Mouse (Mus musculus) layer of hippocampus, postnatal 14 days (tissue): ENCODE measurements around the gene Ermard. TPM values are rescaled to one million over a fixed set of nuclear protein-coding genes. Genes with fewer than 3 reads are reported as not detected.
"Not testable (repeated sequence)": the region's sequence is repeated elsewhere in the genome, so short reads cannot be mapped to it uniquely, and the experiment has no call there.

ENCODE experiments used
- DNase-seq, 2 experiments: peaks; one replicate each; pipeline ENCODE4 v3.0.0; 2021 to 2022; ENCODE audit warnings: low spot score in 2 of 2, mixed read lengths in 1 of 2
- long read RNA-seq, 2 experiments: library from polyadenylated mRNA; stranded (forward); transcript quantifications; one replicate each; pipeline ENCODE4 v2.0.0; 2021
- total RNA-seq, 2 experiments: library from RNA; stranded (reverse); gene quantifications; 2 replicates each; pipeline ENCODE4 v1.2.3; 2021

The Ermard gene
- total RNA-seq: 10 to 100 TPM; 62.2 to 64.7 TPM
- long read RNA-seq, experiment 1, partial matches to known transcripts: 2 of 16 reads
- long read RNA-seq, experiment 1, other reads (novel, unspliced or antisense): 11 of 16 reads
- long read RNA-seq, experiment 2, partial matches to known transcripts: 0 of 21 reads
- long read RNA-seq, experiment 2, other reads (novel, unspliced or antisense): 20 of 21 reads

- DNase-seq: peak in 1 of 2 experiments; percentile 61
Observed at GRCm38 (mm10) chr17:15041175-15041729, at the start of gene Ermard, which contains the start of the genes Tcte3 and Gm3448. Ermard (plus strand) TSS chr17:15041208. Tcte3 (minus strand) TSS chr17:15041488. Gm3448 (minus strand) TSS chr17:15041537.

DNA sequence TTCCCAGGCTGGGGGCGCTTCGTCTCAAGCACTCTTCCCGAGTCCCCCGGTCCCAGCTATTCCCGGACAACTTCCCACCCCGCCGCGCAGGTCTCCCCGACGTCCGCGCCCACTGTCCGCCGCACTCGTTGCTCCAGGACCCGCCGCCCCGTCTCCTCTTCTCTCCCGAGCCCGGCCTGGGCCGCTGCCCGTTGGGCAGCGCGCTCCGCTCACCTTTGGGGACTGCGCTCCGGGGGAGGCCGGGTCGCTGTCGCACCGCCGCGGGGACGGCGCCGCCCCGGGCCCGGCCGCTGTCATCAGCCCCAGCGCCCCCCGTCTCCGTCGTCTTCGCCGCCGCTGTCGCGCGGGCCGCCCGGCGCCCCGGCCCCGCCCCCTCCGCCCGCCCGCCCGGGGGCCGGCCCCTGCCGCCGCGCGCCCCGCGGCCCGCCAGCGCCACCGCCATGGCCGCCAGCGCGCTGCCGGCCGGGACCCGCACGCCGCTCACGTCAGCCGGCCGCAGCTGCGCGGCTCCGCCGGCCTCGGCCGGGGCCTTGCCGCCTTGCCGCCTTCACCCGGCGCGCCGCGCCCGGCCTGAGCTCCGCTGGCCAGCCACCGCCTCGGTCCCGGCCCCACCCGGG, 48.4 kb upstream of the Ermard start:
- DNase-seq: not testable (repeated sequence)

DNA sequence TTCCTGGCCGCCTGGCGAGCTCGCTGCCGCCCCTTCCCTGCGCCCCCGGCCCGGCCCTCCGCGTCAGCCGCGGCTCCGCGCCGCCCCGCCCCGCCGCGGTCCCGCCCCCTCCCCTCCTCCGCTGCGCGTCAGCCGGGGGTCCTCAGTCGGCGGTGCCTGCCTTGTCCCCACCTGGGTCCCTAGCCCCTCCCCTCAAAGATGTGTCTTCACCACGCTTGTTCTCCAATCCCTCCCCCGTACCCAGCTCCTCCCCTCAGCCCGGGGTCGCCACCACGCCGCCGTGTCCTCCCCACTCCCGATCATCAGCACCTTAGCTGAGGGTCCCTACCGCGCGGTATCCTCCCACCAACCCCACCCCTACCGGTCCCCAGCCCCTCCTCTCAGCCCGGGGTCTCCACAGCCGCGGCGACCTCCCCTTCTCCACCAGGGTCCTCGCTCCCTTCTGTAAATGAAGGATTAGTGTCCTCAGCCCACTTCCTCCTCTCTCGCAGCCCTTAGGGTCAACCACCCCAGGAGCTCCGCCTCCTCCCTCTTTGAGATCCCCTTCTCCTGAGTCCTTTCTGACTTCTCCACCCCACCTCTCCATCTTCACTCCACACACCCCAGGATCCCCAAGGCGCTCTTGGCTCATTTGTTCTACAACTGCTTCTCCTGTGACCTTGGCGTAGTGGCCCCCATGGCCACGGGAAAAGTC, 47.7 kb upstream of the Ermard start:
- DNase-seq: not testable (repeated sequence)

DNA sequence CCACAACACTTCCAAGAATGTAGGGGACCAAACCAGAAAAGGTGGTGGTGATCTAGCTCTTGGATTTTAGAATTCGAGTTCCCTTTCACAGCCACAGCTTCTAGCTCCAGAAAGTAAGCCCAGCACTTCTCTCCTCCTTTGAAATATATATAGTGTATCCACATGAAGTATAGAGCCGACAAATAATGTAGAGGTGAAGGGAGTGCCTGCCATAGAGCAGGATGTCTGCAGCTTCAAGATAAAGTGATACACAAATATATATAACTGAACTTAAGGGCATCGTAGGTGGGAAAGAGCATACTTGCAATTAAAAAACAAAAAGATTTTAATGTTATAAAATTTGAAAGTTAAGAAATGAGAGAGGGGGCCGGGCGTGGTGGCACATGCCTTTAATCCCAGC, 46.9 kb upstream of the Ermard start:
- not testable (repeated sequence) for DNase-seq

DNA sequence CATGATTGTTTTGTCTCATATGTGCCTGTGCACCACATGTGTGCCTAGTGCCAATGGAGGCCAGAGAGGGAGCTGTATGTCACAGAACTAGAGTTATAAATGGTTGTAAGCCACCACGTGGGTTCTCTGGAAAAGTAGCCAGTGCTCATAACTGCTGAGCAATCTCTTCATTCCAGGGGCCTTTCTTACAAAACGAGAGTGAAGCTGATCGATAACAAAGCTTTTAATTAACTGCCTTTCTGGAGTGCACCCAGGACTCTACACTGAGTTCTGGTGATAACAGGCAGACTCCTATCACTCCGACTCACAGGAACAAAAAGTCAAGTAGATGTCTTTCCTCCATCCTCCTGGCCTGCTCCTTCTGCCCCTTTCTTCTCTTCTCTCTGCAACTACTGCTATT, 41.0 kb upstream of the Ermard start:
- not testable (repeated sequence) for DNase-seq

DNA sequence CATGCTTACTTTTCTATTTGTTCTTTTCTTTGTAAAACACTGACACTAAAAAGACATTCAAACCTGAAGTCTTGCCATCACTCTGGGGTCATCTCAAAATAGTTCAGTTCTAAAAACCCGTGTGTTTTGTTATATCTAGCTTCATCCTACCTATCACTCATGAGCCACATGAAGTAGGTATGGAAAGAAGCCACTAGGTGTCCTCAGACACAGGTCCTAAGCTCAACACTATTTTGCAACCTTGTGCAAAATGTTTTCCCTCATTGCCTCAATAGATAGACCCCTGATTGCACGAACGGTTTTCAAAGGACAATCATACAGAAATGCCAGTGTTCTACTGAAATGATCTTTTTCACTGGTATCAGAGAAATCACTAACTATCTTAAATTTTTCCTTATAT, 31.9 kb upstream of the Ermard start:
- DNase-seq: not testable (repeated sequence)

DNA sequence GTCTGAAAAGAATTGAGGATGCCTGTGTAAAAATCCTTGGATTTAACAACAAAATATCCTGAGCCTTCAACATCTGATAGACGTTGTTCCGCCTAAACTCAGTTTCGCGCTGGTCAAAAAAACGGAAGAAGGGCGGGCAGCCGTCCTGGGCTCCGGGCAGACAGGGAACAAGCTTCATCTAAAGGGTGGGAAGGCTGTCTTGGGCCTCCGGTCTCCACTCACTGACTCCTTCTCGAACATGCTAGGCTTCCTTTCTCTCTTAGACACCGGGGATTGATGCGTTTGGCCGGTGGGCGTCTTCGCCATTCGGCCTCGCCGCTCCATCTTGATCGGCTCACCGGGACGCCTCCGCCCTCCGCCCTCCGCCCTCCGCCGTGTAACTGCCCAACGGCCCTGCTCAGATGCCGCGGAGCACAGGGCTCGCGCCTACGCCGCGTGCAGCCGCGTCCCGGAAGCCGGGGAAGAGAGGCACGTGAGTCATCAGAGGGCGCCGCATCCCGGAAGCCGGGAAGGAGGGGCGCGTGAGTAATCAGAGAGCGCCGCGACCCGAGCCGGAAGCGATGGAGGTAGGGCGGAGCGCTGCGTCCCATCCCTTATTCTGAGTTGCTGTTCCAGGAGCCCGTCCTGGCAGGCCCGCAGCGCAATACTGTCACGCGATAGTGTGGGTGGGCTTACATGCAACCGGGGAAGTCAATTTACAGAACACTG, 31.1 kb upstream of the Ermard start, which contains the start of gene Gm3435:
Gm3435 (plus strand) TSS at position 471 of the 708 bp plus-strand sequence.
- not testable (repeated sequence) for DNase-seq

GRCm38 (mm10) chr17:15021503-15022220, 19.3 kb upstream of the Ermard start:
- peak; percentile 8 to 16 for DNase-seq

DNA sequence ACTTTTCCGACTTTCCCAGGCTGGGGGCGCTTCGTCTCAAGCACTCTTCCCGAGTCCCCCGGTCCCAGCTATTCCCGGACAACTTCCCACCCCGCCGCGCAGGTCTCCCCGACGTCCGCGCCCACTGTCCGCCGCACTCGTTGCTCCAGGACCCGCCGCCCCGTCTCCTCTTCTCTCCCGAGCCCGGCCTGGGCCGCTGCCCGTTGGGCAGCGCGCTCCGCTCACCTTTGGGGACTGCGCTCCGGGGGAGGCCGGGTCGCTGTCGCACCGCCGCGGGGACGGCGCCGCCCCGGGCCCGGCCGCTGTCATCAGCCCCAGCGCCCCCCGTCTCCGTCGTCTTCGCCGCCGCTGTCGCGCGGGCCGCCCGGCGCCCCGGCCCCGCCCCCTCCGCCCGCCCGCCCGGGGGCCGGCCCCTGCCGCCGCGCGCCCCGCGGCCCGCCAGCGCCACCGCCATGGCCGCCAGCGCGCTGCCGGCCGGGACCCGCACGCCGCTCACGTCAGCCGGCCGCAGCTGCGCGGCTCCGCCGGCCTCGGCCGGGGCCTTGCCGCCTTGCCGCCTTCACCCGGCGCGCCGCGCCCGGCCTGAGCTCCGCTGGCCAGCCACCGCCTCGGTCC, 17.0 kb upstream of the Ermard start:
- DNase-seq: not testable (repeated sequence)

DNA sequence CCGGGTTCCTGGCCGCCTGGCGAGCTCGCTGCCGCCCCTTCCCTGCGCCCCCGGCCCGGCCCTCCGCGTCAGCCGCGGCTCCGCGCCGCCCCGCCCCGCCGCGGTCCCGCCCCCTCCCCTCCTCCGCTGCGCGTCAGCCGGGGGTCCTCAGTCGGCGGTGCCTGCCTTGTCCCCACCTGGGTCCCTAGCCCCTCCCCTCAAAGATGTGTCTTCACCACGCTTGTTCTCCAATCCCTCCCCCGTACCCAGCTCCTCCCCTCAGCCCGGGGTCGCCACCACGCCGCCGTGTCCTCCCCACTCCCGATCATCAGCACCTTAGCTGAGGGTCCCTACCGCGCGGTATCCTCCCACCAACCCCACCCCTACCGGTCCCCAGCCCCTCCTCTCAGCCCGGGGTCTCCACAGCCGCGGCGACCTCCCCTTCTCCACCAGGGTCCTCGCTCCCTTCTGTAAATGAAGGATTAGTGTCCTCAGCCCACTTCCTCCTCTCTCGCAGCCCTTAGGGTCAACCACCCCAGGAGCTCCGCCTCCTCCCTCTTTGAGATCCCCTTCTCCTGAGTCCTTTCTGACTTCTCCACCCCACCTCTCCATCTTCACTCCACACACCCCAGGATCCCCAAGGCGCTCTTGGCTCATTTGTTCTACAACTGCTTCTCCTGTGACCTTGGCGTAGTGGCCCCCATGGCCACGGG, 16.4 kb upstream of the Ermard start:
- not testable (repeated sequence) for DNase-seq

- not testable (repeated sequence) for DNase-seq
Observed at GRCm38 (mm10) chr17:15025513-15025912, 15.5 kb upstream of the Ermard start.

- DNase-seq: not testable (repeated sequence)
Observed at GRCm38 (mm10) chr17:15031414-15031813, 9.6 kb upstream of the Ermard start.

- not testable (repeated sequence) for DNase-seq
Observed at GRCm38 (mm10) chr17:15040455-15040854, 553 bp upstream of the Ermard start.

GRCm38 (mm10) chr17:15050338-15050737, 9.3 kb downstream of the Ermard start:
- DNase-seq: not testable (repeated sequence)

DNA sequence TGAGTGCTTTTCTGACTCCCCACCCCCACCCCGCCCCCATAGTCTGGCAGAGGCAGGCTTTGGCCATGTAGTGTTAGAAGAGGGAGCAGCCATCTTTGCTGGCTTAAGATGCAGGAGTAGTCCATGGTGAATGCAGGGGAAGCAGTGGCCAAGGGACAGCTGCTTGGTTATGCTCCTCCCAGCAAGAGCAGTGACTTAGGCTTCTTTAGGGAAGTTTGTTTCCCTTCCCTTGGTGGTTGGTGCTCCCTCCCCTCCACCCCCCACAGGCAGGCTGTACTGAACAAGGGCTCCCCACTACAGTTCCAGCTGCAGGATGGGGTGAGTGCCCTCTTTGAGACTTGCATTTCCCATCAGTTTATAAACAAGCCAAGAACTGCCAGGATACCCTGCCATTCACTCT, 11.8 kb downstream of the Ermard start:
- not testable (repeated sequence) for DNase-seq

GRCm38 (mm10) chr17:15053183-15053828, 12.3 kb downstream of the Ermard start:
- DNase-seq: not testable (repeated sequence)

GRCm38 (mm10) chr17:15053829-15054200, 12.8 kb downstream of the Ermard start:
- DNase-seq: not testable (repeated sequence)

DNA sequence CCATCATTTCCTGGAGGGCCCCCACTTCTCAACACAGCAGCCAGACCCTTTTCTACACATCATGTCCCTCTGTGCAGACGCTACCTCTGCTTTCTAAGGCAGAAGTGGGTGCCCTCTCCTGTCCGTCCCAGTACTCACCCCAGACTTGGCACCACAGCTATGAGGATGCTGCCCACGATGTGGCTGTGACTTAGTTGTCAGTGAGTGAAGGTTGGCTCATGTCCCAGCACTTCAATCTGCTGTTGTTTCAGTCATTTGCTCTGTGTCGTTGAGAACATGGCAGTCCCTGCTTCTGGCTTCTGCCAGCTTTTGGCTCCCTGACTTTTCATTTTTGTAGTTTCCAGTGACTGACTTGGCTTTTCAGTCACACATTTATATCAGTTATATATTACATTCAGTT, 14.9 kb downstream of the Ermard start:
- DNase-seq: peak; percentile 66 to 88

- no peak for DNase-seq
Observed at GRCm38 (mm10) chr17:15058161-15058591, 17.2 kb downstream of the Ermard start.
